Mouse (Mus musculus) left cerebral cortex, adult 11 months (tissue): Measurements from ENCODE around the gene Peak1.

Experiments
- DNase-seq: peaks from one replicate; pipeline ENCODE4 v3.0.0; 2022; ENCODE audit warnings: low spot score

Peak1 gene

DNA sequence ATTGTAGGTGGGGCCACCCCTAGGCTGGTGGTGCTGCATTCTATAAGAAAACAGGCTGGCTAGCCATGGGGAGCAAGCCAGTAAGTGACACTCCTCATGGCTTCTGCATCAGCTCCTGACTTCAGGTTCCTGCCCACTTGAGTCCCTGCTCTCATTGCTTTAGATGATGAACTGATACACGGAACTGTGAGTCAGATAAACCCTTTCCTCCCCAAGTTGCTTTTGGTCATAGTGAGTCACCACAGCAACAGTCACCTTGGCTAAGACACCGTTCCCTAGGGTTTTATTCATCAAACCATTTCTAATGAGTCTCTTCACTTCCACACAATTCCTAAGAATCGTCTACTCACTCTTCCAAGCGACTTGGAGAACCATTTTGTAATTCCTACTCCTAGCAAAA is 220.9 kb downstream of the Peak1 start:
- DNase-seq, result no peak

DNA sequence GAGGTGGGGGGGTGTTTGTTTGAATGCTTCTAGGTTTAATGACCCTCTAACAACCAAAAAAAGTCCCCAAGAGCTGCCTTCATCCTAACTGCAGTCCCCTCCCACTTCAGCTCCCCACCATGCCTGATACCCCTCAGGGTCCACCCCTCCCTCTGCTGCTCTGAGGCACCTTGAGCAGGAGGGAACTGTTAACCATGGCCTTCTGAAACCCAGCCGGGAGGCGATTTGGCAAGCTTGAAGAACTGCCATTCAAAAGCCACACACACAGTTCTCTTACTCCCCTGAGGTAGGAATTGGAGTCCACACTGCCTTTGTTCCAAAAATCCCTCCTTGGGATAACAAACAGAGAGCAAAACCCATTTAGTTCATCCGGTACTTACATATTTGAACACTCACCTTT is 222.7 kb downstream of the Peak1 start:
- no peak for DNase-seq

DNA sequence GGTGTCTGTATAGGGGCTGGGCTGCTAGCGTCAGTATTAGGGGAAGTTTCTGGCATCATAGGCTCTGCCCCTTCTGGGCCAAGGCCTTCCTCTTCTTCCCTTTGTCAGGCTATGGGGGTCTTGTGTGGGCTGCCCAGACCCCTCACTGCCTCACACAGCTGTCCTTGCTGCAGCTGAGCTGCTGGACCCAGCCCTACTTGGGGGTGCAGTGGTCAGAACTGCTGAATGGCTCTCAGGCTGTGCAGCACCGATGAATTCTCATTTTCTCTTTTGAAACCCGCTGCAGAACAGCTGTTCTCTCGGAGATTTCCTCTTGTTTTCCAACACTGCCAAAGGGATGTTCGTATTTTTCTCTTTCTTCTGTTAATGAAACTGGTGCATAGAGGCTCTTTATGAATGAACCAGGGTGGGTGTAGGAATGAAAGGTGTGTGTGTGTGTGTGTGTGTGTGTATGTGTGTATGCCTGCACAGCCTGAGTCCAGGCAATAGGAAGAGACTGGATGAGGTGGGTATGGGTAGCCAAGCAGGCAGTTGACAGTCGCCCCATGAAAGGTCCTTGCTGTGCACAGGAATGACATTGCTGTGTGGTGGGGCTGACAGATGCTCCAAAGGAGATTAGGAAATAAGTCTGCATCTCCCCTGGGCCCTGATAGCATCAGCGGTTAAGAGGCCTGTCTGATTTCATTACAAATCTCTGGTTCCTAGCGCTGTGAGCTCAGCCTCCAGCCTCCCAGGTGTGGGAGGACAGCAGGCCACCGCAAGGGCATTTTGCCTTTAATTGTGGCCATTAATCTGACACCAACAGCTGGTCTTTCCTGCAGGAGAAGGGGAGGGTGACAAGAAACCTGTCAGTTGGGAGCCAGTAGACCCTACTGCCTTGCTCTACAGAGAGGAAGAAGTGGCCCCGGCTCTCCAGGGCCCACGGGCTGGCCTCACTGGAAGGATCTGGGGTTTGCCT is 226.1 kb downstream of the Peak1 start:
- DNase-seq, result no peak

DNA sequence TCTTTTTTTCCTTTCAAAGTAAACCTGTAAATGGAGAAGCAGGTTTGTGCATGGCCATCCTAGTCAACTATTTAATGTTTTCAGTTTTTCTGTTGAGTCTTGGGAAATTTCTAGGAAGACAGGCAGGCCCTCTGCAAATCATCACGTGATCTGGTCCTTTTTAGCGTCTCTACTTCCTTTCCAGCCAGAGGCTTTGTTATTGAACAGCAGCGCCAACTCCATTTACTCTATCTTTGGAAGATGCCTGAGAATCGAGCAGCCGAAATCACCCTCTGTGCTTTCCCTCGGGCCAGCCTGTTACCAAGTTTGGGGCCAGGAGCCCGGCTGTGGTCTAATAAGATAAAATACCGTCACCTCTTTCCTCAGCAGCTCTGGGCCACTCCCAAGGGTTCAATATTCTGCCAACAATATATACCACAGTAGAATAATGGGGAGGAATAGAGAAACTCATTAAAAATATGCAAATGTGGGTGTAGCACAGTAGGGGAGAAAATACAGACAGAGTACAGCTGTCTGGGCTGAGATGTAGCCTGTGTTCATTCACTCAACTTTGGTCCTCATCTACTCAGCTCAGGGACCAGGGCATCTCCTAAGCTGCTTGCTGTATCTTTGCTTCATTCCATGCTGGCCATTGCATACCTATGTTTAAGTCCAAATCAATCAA is 237.6 kb downstream of the Peak1 start:
- no peak for DNase-seq

DNA sequence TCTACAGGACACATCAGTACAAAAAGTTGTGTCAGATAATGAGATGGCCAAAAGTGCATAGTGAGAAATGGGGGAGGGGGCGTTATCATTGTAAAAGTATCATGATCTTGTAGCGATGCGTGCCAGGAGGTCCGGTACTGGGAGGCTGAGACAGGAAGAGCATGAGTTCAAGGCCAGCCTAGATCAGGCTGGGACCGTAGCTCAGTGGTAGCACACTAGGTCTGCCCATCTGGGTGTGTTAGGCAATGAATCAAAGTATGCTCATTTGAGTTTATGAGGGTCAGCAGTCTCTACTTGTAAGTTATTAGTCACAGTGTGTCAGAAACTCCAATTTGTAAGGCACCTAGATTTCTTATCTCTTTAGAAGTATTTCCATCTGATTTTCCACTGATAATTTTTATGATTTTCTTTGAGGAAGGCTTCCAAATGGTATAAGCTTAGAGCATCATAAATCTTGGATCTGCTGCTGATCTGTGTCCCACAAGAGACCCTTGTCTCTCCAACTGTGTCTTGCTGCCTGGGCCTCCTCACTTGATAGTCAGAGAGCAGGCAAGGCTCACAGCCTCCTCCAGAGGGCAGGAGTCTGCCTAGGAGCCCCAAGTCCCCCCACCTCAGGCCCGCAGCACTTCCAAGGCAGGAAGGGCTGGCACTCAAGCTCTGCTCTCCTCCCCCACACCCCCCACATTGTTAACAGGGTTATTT is 238.3 kb downstream of the Peak1 start:
- DNase-seq, result no peak

DNA sequence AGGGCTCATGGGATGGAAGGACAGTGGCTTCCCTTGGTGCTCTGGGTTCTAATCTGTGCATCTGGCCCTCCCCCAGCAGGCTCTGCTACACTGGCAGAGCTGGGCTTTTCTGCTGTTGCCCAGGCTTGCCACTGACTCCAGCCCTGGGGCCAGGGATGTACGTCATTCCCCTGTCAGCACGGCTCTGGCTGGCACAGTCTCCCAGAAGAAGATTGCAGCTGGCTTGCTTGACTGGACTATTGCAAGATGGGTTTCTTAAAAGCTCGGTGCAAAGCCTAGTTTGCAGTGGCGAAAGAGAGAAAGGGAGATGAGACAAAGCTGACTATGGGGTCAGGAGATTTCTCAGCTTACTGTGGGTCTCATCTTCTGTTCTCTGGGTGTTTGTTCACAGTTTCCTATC is 240.5 kb downstream of the Peak1 start:
- no peak for DNase-seq

DNA sequence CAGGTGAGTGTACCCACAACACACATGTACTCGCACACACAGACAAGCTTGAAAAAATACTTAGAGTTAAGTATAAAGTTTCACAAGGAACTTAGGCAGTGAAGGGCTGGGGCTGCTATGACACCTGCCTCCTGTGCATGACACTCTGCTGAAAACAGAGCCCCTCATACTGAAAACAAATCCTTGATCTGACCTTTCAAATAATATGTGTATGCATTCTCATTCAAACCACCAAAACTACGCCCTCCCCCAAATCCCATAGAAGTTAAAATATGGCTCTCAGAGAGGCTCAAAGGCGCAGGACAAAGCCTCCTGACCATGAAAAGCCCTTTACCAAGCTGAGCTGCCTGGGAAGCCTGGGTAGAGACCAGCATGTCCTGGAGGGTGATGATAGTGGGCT is 242.6 kb downstream of the Peak1 start:
- DNase-seq, result no peak

DNA sequence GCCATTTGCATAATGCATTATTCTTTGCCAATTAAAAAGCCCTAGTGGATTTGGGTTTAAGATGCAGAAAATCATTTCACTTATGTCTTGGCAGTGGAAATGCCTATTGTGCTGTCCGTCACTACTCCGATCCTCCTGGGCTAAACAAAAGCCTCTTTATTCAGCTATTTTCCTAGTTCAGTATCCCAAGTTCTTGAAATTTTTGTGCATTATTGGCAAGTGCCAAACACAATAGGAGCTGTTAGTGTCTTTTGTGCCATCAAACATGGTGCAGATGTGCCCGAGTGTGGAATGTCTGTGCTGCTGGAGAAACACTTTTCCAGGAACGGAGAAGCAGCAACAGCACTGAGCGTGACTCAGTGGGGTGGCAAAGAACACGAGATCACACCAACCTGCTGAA is 250.2 kb downstream of the Peak1 start:
- DNase-seq, result no peak

DNA sequence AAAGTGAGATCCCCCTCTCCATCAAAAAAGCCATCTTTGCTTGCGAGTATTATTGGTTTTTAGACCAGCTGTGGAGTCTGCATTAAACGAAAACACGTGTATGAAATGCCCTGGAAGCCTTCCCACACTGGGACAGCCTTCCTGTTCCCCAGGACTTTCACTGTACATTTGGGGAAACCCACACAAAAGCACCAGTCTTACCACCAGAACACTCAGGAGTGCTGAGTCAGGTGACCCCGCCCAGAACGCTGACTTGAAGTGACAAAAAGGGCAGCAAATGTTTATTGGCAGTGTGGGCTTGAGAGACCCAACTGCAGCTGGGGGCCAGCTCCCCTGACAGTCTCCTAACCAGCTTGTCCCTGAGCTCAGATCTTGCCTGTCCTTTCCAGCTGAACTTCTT is 251.7 kb downstream of the Peak1 start:
- no peak for DNase-seq

DNA sequence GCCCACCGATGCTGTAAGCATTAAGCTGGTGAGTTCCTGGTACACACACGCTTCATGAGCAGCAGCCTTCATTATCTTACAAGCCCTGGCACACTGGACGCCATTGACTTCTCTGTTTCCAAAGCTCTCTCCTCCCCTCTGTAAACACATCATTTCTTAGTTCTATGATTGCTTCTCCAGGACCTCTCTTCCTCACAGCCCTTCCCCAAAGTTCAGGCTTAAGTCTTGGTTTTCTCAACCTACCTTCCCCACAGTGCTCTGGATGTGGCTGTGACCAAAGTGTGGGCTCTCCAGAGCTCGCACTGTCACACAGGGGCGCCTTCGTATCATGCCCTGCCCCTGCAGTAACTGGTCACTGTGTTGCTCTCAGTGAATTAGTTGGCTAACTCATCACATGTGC is 252.5 kb downstream of the Peak1 start, which contains the start of gene Tspan3:
Gene Tspan3 (minus strand): TSS at position 101 of the 400 bp plus-strand sequence.
- no peak for DNase-seq

DNA sequence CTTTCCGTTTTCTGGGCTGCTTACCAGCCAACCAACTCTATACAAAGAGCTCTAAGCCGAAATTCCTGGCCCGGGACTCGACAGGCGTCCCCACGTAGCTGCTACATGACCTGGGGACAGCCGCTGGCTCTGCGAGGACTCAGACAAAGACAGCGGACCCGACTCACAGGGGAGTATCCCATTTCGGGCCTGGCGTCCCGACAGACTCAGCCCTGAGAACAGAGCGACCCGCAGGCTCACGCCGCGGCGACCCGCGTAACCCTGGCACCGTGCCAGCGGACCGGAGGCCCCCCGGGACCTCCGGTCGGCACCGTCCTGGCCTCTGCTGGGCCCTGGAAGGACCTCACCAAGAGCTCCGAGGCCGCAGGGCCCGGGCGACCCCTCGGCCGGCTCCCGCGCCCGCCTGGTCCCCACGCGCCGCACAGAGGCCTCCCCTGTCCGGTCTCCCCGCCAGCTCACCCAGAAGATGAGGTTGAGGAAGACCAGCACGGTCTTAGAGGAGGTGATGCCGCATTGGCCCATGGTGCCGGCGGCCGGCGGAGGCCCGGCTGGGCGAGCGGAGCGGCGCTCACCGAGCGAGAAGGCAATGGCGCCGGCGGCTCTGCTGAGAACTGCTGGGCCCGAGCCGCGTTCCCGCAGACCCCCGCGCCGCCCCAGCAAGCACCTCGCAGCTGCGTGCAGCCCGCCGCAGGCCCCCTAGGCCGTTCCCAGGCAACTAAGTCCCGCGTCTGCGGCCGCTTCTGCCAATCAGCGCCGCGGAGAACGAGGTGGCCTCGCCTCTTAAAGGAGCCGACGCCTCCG is 257.3 kb downstream of the Peak1 start:
- DNase-seq, result peak; percentile 86

DNA sequence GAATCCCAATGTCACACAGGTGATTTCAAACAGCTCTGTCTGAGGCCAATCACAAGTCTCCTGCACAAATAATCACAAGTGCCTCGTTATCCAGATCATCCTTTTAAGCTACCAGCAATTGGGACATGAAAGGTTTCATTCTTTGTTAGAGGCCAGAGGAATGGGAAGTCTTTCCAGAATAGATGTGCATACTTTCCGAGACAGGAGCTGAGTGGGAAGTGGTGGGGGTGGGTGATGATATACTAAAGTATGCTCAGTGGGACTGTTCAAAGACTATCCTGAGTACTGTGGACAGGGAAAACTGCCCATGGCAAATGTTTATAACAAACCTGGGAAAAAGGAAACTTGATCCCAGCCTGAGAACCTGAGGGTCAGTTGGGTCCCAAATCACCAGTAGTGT is 258.4 kb downstream of the Peak1 start:
- no peak for DNase-seq

DNA sequence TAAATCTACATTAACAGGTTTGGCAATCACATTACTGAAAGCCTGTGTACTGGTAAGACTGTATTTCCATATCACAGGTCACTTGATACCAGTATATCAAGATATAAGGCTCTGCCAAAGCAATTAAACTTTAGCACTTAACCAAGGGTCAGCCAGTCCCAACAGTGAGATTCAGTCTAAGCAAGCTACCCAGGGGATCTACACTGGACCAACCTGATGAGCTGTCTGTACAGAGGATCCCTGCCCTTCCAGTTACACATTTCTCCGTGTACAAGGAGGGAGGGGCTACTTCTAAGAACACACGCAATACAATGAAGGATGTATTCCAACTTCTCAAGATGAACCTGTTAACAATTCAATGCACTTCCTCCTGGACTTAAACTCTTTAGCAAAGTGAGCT is 259.8 kb downstream of the Peak1 start:
- no peak for DNase-seq

DNA sequence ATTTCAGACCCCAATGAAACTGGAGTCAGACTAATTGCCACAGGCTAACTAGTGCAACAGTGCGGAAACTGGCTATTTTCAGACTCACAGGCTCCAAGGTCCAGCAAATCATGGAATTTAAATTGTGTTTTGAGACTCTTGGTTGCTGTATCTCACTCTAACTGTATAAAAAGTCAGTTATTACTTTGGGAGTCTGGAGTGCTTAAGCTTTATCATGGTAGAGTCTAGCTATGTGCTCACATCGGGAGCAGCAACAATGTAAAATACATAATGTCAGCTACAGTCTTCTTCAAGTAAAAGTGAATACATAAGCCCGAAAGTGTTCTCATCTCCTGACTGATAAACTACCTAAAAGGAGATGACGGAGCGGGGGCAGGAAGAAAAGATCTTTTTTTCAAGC is 263.3 kb downstream of the Peak1 start:
- no peak for DNase-seq

DNA sequence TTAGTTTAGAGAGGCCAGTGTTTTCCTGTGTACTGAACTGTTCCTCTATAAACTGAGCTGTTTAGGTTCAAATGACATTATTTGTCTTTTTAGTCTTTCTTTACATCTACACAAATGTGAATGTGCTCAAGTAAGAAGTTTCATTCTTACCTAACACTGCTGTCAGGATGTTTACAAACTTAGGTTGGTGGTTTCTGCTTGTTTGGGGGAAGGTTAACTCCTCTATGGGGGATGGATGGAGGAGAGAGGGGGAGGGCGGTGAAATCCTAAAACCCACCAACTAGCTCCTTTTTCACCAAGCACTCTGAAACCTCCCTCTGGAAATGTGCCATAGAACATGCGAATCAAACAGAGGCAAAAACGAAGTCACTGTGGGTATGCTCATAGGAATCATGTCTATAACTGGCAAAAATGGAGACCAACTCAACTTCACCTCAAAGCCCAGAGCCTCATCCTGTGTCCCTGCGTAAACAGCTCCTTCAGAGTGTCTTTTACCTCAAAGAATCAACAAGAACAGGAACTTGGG is 265.3 kb downstream of the Peak1 start:
- no peak for DNase-seq

DNA sequence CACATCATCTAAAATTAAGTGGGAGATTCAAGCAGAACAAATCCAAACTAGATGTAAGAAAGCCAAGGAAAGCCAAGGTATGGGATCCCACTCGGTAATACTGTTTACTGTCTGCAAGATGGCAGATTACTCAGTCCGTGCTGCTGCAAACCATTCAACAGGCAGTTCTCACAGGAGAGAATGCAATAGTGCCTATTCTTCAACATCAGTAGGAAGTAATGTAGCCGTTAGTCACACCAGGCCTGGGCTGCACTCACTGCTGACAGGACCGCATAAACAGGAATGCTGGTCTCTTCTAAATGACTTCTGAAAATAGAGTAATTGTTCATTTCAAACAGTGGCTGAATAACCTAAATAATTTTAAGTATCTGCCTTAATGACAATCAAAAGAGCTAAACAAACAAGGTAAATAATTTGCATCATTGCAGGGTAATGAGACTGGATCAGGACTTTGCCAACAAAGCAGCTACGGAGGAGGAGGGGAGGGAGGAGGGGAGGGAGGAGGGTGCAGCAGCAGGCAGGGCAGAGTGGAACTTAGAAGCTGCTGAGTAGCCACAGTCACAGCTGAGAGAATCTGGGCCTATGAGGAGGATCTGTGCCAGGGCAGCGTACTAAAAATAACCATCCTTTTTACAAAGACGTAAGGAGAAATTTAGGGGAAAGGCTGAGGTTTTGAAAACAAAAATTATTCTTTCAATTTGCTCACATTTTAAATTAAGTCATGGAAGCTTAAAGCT is 266.0 kb downstream of the Peak1 start:
- no peak for DNase-seq
